Mouse (Mus musculus) limb, embryonic 13.5 days (tissue): ENCODE results near the gene Ms4a8a. TPM values are rescaled to one million over a fixed set of nuclear protein-coding genes. Genes with fewer than 3 reads are reported as not detected.

Experiments used
- polyA plus RNA-seq: library from polyadenylated mRNA; unstranded; fragments of >200 nt; fragmentation: Nextera tagmentation; extraction: Ambion mirVana; gene quantifications from 2 replicates; pipeline ENCODE4 v1.2.1, GENCODE M21; 2015

Ms4a8a gene
- polyA plus RNA-seq, 1 experiment from 2014 or later = not detected

Other genes starting within 250 kb of the Ms4a8a start
- 0.47 and 0.88 TPM in 2 replicates for gene Slc15a3, start 241.4 kb downstream of the Ms4a8a start, polyA plus RNA-seq
- gene Tmem132a, start 211.2 kb downstream of the Ms4a8a start, polyA plus RNA-seq = 106 and 111 TPM in 2 replicates
- gene Tmem109, start 199.1 kb downstream of the Ms4a8a start, polyA plus RNA-seq = 92.0 and 100 TPM in 2 replicates
- gene Prpf19, start 185.9 kb downstream of the Ms4a8a start, polyA plus RNA-seq = 49.9 and 50.9 TPM in 2 replicates
- not detected in 2 replicates for gene Zp1, start 160.5 kb downstream of the Ms4a8a start, polyA plus RNA-seq
- 0.10 TPM in 1 of 2 replicates, not detected in the other for gene Ptgdr2, start 143.9 kb downstream of the Ms4a8a start, polyA plus RNA-seq
- gene Ccdc86, start 131.8 kb downstream of the Ms4a8a start, polyA plus RNA-seq = 29.7 and 30.4 TPM in 2 replicates
- 0.38 TPM in 1 of 2 replicates, not detected in the other for gene Ms4a10, start 106.4 kb downstream of the Ms4a8a start, polyA plus RNA-seq
- not detected in 2 replicates for gene Ms4a15, start 87.9 kb downstream of the Ms4a8a start, polyA plus RNA-seq
- not detected in 2 replicates for gene Ms4a18, start 63.1 kb downstream of the Ms4a8a start, polyA plus RNA-seq
- gene 1700017D01Rik, start 49.8 kb upstream of the Ms4a8a start, polyA plus RNA-seq = not detected in 2 replicates
- not detected in 2 replicates for gene 1700025F22Rik, start 84.2 kb upstream of the Ms4a8a start, polyA plus RNA-seq
- gene Ms4a13, start 115.6 kb upstream of the Ms4a8a start, polyA plus RNA-seq = not detected in 2 replicates
- not detected in 2 replicates for gene Ms4a12, start 151.3 kb upstream of the Ms4a8a start, polyA plus RNA-seq
- not detected in 2 replicates for gene Ms4a1, start 185.1 kb upstream of the Ms4a8a start, polyA plus RNA-seq
- gene Ms4a5, start 202.8 kb upstream of the Ms4a8a start, polyA plus RNA-seq = not detected in 2 replicates
- gene Ms4a14, start 233.4 kb upstream of the Ms4a8a start, polyA plus RNA-seq = not detected in 2 replicates